Mouse (Mus musculus) stomach, embryonic 14.5 days (tissue): ENCODE results near the gene Slc25a51. TPM values are rescaled to one million over a fixed set of nuclear protein-coding genes. Genes with fewer than 3 reads are reported as not detected.
"Not testable (repeated sequence)": the region's sequence is repeated elsewhere in the genome, so short reads cannot be mapped to it uniquely, and the experiment has no call there.

Source experiments
- ATAC-seq: fragments of 200-750 bp; cut with Nextera tagmentation; 2 replicates; pipeline ENCODE4 v1.8.0; 2017; ENCODE audit warnings: low read depth, moderate TSS enrichment; ENCODE audit not compliant: insufficient number of reproducible peaks, insufficient read depth, low FRiP score
- H3K27ac ChIP-seq: fragments of 300-500 bp; sonication (generic); 2 replicates; pipeline ENCODE4 v1.5.1; 2014; ENCODE audit warnings: mild to moderate bottlenecking, low read length, moderate library complexity, mixed read lengths
- H3K27me3 ChIP-seq: fragments of 300-500 bp; sonication (generic); 2 replicates; pipeline ENCODE4 v1.6.1; 2014; ENCODE audit warnings: low read length, control low read depth, mixed read lengths; ENCODE audit not compliant: control insufficient read depth, insufficient read depth
- H3K36me3 ChIP-seq: fragments of 300-500 bp; sonication (generic); 2 replicates; pipeline ENCODE4 v1.6.1; 2014; ENCODE audit warnings: mild to moderate bottlenecking, control low read depth, low read length, moderate library complexity, mixed read lengths; ENCODE audit not compliant: control insufficient read depth, insufficient read depth
- H3K4me1 ChIP-seq: fragments of 300-500 bp; sonication (generic); 2 replicates; pipeline ENCODE4 v1.6.1; 2014; ENCODE audit warnings: low read length, control low read depth, mixed read lengths; ENCODE audit not compliant: control insufficient read depth, insufficient read depth
- H3K4me2 ChIP-seq: fragments of 300-500 bp; sonication (generic); replicated peaks from 2 replicates; pipeline ENCODE4 v1.6.1; 2014; ENCODE audit warnings: low read depth, low read length, control low read depth
- H3K4me3 ChIP-seq: fragments of 300-500 bp; sonication (generic); 2 replicates; pipeline ENCODE4 v1.5.1; 2014; ENCODE audit warnings: low read depth, low read length, control low read depth
- H3K9ac ChIP-seq: fragments of 300-500 bp; sonication (generic); replicated peaks from 2 replicates; pipeline ENCODE4 v1.6.1; 2014; ENCODE audit warnings: low read depth, mild to moderate bottlenecking, control low read depth, low read length, moderate library complexity, mixed read lengths
- H3K9me3 ChIP-seq: fragments of 300-500 bp; sonication (generic); 2 replicates; pipeline ENCODE4 v1.6.1; 2016; ENCODE audit warnings: low read depth, low read length, control low read depth; ENCODE audit not compliant: control insufficient read depth
- WGBS: fragments of 180-500 bp; shearing (Covaris S2); extraction: QIAGEN DNeasy Blood & Tissue Kit; methylation state at CpG from one replicate; pipeline ENCODE4 v1.1.7; 2014; 5-methylcytosine and 5-hydroxymethylcytosine counted together
- polyA plus RNA-seq: library from polyadenylated mRNA; unstranded; fragments of >200 nt; fragmentation: Nextera tagmentation; extraction: Ambion mirVana; gene quantifications from 2 replicates; pipeline ENCODE4 v1.2.1, GENCODE M21; 2014

The Slc25a51 gene
- polyA plus RNA-seq, 1 experiment from 2014 or later = 63.4 TPM

- H3K4me3 ChIP-seq = no peak overlapping the region
- no peak overlapping the region for H3K4me2 ChIP-seq
- ATAC-seq = no peak
- no peaks in the 10 kb centered on the region for H3K9me3 ChIP-seq
- no peaks in the 10 kb centered on the region for H3K27me3 ChIP-seq
- H3K9ac ChIP-seq = no peak overlapping the region
- H3K4me1 ChIP-seq = peaks cover 19% of the 10 kb centered on the region; the same call in 1 of the 2 replicates
- peaks cover 46% of the 10 kb centered on the region for H3K36me3 ChIP-seq
- 71% methylated on average over 7 of the region's 7 CpGs for WGBS
- no peak overlapping the region for H3K27ac ChIP-seq
Observed at GRCm38 (mm10) chr4:45402878-45403498, 5.6 kb downstream of the Slc25a51 start.

GRCm38 (mm10) chr4:45402281-45402680 is 6.3 kb downstream of the Slc25a51 start:
- Histone ChIP-seq H3K9ac (no peak overlapping the region), H3K36me3 (peaks cover 46% of the 10 kb centered on the region), H3K4me2 (no peak overlapping the region), H3K27ac (no peak overlapping the region), H3K27me3 (no peaks in the 10 kb centered on the region), H3K4me1 (peaks cover 14% of the 10 kb centered on the region; the same call in 1 of the 2 replicates), H3K9me3 (no peaks in the 10 kb centered on the region), H3K4me3 (no peak overlapping the region)
- ATAC-seq = no peak
- WGBS = 82% methylated on average over 4 of the region's 4 CpGs

- no peak overlapping the region for H3K27ac ChIP-seq
- H3K4me1 ChIP-seq = no peaks in the 10 kb centered on the region
- peaks cover 46% of the 10 kb centered on the region for H3K36me3 ChIP-seq
- WGBS = 95% methylated on average over 45 of the region's 45 CpGs
- no peak overlapping the region for H3K4me3 ChIP-seq
- H3K9ac ChIP-seq = no peak overlapping the region
- no peaks in the 10 kb centered on the region for H3K27me3 ChIP-seq
- no peak for ATAC-seq
- no peak overlapping the region for H3K4me2 ChIP-seq
- H3K9me3 ChIP-seq = no peaks in the 10 kb centered on the region
Observed at GRCm38 (mm10) chr4:45399421-45400210, 8.9 kb downstream of the Slc25a51 start.

- not testable (repeated sequence) for H3K27ac ChIP-seq, H3K9me3 ChIP-seq, H3K4me3 ChIP-seq, ATAC-seq, H3K9ac ChIP-seq, H3K27me3 ChIP-seq, H3K4me1 ChIP-seq, H3K4me2 ChIP-seq
- WGBS = 89% methylated on average over 5 of the region's 5 CpGs
- peaks cover 40% of the 10 kb centered on the region for H3K36me3 ChIP-seq
Observed at GRCm38 (mm10) chr4:45398315-45398714, 10.3 kb downstream of the Slc25a51 start.

GRCm38 (mm10) chr4:45396211-45396610 is 12.4 kb downstream of the Slc25a51 start:
- H3K4me2 ChIP-seq, H3K9ac ChIP-seq, H3K27me3 ChIP-seq, ATAC-seq, H3K4me1 ChIP-seq, H3K27ac ChIP-seq, H3K4me3 ChIP-seq, H3K9me3 ChIP-seq: not testable (repeated sequence)
- peaks cover 24% of the 10 kb centered on the region for H3K36me3 ChIP-seq
- WGBS = 82% methylated on average over 5 of the region's 6 CpGs

GRCm38 (mm10) chr4:45393658-45394057 is 14.9 kb downstream of the Slc25a51 start:
- WGBS = 83% methylated on average over 5 of the region's 5 CpGs
- Histone ChIP-seq H3K4me1 (no peaks in the 10 kb centered on the region), H3K9ac (no peak overlapping the region), H3K27me3 (no peaks in the 10 kb centered on the region), H3K9me3 (no peaks in the 10 kb centered on the region), H3K4me2 (no peak overlapping the region), H3K4me3 (no peak overlapping the region), H3K27ac (no peak overlapping the region), H3K36me3 (peaks cover 5% of the 10 kb centered on the region; the same call in 1 of the 2 replicates)
- ATAC-seq = no peak

GRCm38 (mm10) chr4:45392994-45393393 is 15.6 kb downstream of the Slc25a51 start:
- no peak overlapping the region for H3K4me2 ChIP-seq
- ATAC-seq = no peak
- no peak overlapping the region for H3K4me3 ChIP-seq
- H3K36me3 ChIP-seq = peaks cover 3% of the 10 kb centered on the region; the same call in 1 of the 2 replicates
- H3K27me3 ChIP-seq = no peaks in the 10 kb centered on the region
- no peaks in the 10 kb centered on the region for H3K9me3 ChIP-seq
- WGBS = 71% methylated on average over 8 of the region's 8 CpGs
- no peak overlapping the region for H3K9ac ChIP-seq
- no peaks in the 10 kb centered on the region for H3K4me1 ChIP-seq
- no peak overlapping the region for H3K27ac ChIP-seq

- no peak overlapping the region for H3K27ac ChIP-seq
Observed at GRCm38 (mm10) chr4:45392572-45392971, 16.0 kb downstream of the Slc25a51 start.

More at GRCm38 (mm10) chr4:45392572-45392971, 16.0 kb downstream of the Slc25a51 start:
- Histone ChIP-seq H3K9me3 (no peaks in the 10 kb centered on the region), H3K36me3 (peaks cover 3% of the 10 kb centered on the region; the same call in 1 of the 2 replicates), H3K4me2 (no peak overlapping the region), H3K4me1 (no peaks in the 10 kb centered on the region), H3K27me3 (no peaks in the 10 kb centered on the region), H3K9ac (no peak overlapping the region), H3K4me3 (no peak overlapping the region)
- 67% methylated on average over 11 of the region's 11 CpGs for WGBS
- ATAC-seq = no peak
